Mouse (Mus musculus): ENCODE results near the gene Trp53bp2.

- TF ChIP-seq POLR2A (IDR thresholded peaks at IDR 0.05; ENCODE audit: low read depth, low read length) (no peak), CTCF (IDR thresholded peaks at IDR 0.05; ENCODE audit: extremely low read depth, insufficient read depth, insufficient read length, insufficient replicate concordance) (no peak)
These were observed 30.1 kb upstream of the Trp53bp2 start for GRCm38 (mm10) chr1:182378876-182379275.

Data from spleen, adult 2 months (tissue).